Mouse (Mus musculus) heart, postnatal 4 days (tissue): ENCODE measurements at regions not wholly inside any gene's neighbourhood (a gene's known extent, or its start where the extent isn't known, plus 50 kb on each side); places are given as distances from the start of the nearest gene placed in this dataset.

Experiments
- DNase-seq: peaks from one replicate; pipeline ENCODE4 v3.0.0; 2021

GRCm38 (mm10) chr5:39557376-39558001, 197.8 kb downstream of the Hs3st1 start:
- DNase-seq, result no peak

- DNase-seq, result no peak
Measured at GRCm38 (mm10) chr5:39537044-39537443, 218.2 kb downstream of the Hs3st1 start.

- no peak for DNase-seq
Measured at GRCm38 (mm10) chr5:39536351-39536750, 218.9 kb downstream of the Hs3st1 start.

- DNase-seq, result no peak
Measured at GRCm38 (mm10) chr5:39510246-39510645, 245.0 kb downstream of the Hs3st1 start.

- DNase-seq, result no peak
Measured at GRCm38 (mm10) chr5:39482756-39483155, 272.5 kb downstream of the Hs3st1 start.

GRCm38 (mm10) chr5:39458116-39458525, 297.2 kb downstream of the Hs3st1 start:
- no peak for DNase-seq

GRCm38 (mm10) chr5:39453706-39454105, 301.6 kb downstream of the Hs3st1 start:
- DNase-seq, result no peak

GRCm38 (mm10) chr5:39440817-39441216, 314.5 kb downstream of the Hs3st1 start:
- no peak for DNase-seq

GRCm38 (mm10) chr5:39437463-39438201, 317.6 kb downstream of the Hs3st1 start:
- peak; percentile 59 for DNase-seq

- peak; percentile 25 for DNase-seq
Measured at GRCm38 (mm10) chr5:39426053-39426452, 329.2 kb downstream of the Hs3st1 start.

GRCm38 (mm10) chr5:39423720-39424119, 331.6 kb downstream of the Hs3st1 start:
- DNase-seq, result no peak

GRCm38 (mm10) chr5:39418795-39419194, 336.5 kb downstream of the Hs3st1 start:
- DNase-seq, result no peak

- DNase-seq, result no peak
Measured at GRCm38 (mm10) chr5:39417845-39418154, 337.5 kb downstream of the Hs3st1 start.

- no peak for DNase-seq
Measured at GRCm38 (mm10) chr5:39417121-39417844, 338.0 kb downstream of the Hs3st1 start.

- no peak for DNase-seq
Measured at GRCm38 (mm10) chr5:39416597-39417023, 338.7 kb downstream of the Hs3st1 start.

- no peak for DNase-seq
Measured at GRCm38 (mm10) chr5:39412756-39413155, 342.5 kb downstream of the Hs3st1 start.

GRCm38 (mm10) chr5:39390391-39390987, 364.8 kb downstream of the Hs3st1 start:
- no peak for DNase-seq

GRCm38 (mm10) chr5:39384410-39384809, 370.9 kb downstream of the Hs3st1 start:
- DNase-seq, result no peak

- no peak for DNase-seq
Measured at GRCm38 (mm10) chr5:39374199-39374598, 381.1 kb downstream of the Hs3st1 start.

GRCm38 (mm10) chr5:39348680-39349079, 406.6 kb downstream of the Hs3st1 start:
- no peak for DNase-seq

GRCm38 (mm10) chr5:39347019-39347418, 408.3 kb downstream of the Hs3st1 start:
- DNase-seq, result no peak

- no peak for DNase-seq
Measured at GRCm38 (mm10) chr5:39337917-39338316, 417.4 kb downstream of the Hs3st1 start.

GRCm38 (mm10) chr5:39336484-39336985, 418.7 kb downstream of the Hs3st1 start:
- no peak for DNase-seq
